Mouse (Mus musculus) cortical plate, adult 2 months (tissue): ENCODE measurements around the gene Nudt11. TPM values are rescaled to one million over a fixed set of nuclear protein-coding genes. Genes with fewer than 3 reads are reported as not detected.
"Not testable (repeated sequence)": the region's sequence is repeated elsewhere in the genome, so short reads cannot be mapped to it uniquely, and the experiment has no call there.

Experiments used
- H3K27ac ChIP-seq: fragments of 200-500 bp; 2 replicates; pipeline ENCODE4 v1.5.1; 2012; ENCODE audit warnings: low read length, control low read depth, inconsistent platforms; ENCODE audit not compliant: insufficient read depth
- H3K4me1 ChIP-seq: fragments of 200-500 bp; 2 replicates; pipeline ENCODE4 v1.6.1; 2011; ENCODE audit warnings: low read length; ENCODE audit not compliant: control insufficient read depth, insufficient read depth
- H3K4me3 ChIP-seq: fragments of 200-500 bp; 2 replicates; pipeline ENCODE4 v1.5.1; 2011; ENCODE audit warnings: mild to moderate bottlenecking, low read length, control low read depth; ENCODE audit not compliant: insufficient read depth
- CTCF ChIP-seq: fragments of 200-500 bp; IDR thresholded peaks from 2 replicates; pipeline ENCODE4 v1.5.1; 2011; ENCODE audit warnings: mild to moderate bottlenecking, control low read depth, low read length; ENCODE audit not compliant: insufficient read depth; ENCODE audit errors: extremely low read depth
- POLR2A ChIP-seq: fragments of 200-500 bp; IDR thresholded peaks from 2 replicates; pipeline ENCODE4 v1.6.1; 2011; ENCODE audit warnings: mild to moderate bottlenecking, low read length, control low read depth; ENCODE audit not compliant: insufficient read depth; ENCODE audit errors: extremely low read depth
- polyA plus RNA-seq: library from polyadenylated mRNA; depleted of rRNA; stranded (reverse); fragments of >200 nt; gene quantifications from 2 replicates; pipeline ENCODE4 v1.2.3, GENCODE M21; 2012; rRNA removed

The Nudt11 gene
- 20.4 and 21.1 TPM in 2 replicates for polyA plus RNA-seq

DNA sequence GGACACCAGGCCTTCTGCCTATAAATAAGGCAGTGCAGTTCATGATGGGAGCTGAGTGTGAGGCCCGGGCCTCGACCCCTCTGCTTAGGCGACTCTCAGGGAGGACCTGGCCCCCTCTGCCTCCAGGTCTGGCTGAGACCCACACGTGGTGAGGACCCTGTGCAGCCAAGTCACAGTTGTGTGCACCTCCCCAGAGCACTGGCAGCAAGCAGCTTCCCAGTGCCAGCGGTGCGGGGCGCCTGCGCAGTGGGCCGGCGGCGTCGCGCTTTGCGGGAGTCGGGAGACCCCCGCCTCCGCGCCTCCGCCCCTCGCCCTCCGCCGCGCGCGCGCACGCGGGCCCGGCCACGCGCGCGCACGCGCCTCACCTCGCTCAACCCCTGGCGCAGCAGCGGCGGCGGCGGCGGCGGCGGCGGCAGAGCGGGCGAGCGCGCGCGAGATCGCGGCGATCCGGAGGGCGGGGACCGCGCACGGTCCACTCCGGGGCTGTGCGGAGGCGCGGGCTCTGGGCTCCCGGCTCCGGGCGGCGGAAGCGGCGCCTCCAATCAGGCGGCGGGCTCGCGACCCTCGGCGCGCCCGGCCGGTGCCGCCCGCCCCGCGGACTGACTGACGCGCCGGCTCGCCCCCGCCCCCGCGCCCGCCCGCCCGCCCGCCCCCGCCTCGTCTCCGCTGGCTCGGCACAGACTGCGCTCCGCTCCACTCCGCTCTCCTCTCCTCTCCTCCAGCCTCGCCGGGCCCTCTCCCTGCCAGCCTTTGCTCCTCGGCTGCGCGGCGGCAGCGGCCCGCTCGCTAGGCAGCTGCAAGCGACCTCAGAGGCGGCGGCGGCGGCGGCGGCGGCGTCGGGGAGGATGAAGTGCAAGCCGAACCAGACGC is at the start of gene Nudt11:
TSS of gene Nudt11 (plus strand) at position 388 of the 870 bp plus-strand sequence.
- H3K27ac ChIP-seq, H3K4me1 ChIP-seq: not testable (repeated sequence)
- peak within 1 kb of the TSS; percentile 54 for H3K4me3 ChIP-seq

DNA sequence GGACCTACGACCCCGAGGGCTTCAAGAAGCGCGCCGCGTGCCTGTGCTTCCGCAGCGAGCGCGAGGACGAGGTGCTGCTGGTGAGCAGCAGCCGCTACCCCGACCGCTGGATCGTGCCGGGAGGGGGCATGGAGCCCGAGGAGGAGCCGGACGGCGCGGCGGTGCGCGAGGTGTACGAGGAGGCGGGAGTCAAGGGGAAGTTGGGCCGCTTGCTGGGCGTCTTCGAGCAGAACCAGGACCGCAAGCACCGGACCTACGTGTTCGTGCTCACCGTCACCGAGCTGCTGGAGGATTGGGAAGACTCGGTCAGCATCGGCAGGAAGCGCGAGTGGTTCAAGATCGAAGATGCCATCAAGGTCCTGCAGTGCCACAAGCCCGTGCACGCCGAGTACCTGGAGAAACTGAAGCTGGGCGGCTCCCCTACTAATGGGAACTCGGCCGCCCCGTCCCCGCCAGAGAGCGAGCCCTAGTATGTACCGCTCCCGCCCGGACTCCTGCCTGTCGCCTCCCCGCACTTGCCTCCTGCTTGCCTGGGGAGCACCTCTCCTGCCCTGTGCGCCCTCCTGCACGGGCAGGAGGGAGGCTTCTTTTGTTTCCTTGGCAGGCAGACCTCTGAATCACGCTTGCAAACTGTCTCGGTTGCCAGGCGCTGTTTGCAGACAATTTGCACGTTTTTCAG is 822 bp downstream of the Nudt11 start:
- H3K4me1 ChIP-seq, H3K27ac ChIP-seq: not testable (repeated sequence)
- H3K4me3 ChIP-seq = peak overlapping the region; percentile 54

DNA sequence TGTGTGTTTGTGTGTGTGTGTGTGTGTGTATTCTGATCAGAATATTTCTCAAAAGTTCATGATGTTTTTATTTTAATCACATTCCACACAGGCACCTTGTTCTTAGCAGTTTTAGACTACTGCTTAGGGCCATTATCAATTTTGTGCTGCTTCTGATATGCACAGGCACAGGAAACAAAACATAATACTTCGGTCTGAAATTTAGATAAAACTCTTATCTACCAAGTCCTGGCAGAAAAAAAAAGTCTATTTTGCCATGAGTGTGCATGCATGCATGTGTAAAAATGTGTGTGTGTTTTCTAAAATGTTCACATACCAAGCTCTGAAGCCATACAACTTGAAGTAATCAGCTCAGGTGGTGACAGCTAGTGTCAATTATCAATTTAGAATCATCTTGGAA is 14.3 kb downstream of the Nudt11 start:
- Histone ChIP-seq H3K4me3 (no peak overlapping the region), H3K4me1 (no peaks in the 10 kb centered on the region), H3K27ac (no peak overlapping the region)
- TF ChIP-seq POLR2A = no peak
- no peak for TF ChIP-seq CTCF

DNA sequence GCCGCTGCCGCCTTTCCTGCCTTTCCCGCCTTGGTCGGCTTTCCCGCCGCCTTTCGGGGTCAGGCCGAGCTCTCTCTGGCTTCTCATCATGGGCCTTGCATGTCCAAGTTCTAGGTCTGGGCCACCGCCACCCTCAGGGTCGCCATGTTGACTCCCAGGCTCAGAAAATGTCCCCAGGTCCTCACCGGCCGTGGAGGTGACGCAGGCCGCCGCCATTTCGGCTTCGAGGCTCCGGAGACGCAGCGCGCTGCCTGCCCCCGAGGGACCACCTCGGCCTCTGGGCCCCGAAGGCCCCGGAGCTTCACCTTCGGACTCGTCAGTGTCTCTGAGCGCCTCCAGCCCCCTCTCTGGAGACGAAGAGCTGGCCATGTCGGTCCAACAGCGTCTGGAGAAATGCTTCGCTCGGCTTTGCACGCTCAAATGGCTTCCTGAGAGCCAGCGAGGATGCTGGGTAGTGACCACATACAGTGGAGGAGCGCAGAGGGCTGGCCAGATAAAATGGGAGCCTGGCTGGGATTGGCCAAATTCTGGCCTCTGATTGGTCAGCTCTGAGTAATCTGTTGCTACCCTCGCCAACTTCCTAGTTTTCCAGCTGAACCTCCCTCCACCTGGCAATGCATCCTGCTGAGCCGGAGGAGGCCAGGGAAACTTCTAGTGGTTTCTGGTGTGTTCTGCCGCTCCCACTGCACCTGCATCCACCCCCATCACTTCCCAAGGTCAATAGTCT is 35.9 kb downstream of the Nudt11 start, which contains the start of gene AU022751:
TSS of gene AU022751 (minus strand) at position 466 of the 727 bp plus-strand sequence.
- H3K27ac ChIP-seq = no peak within 1 kb of the TSS
- H3K4me3 ChIP-seq = no peak within 1 kb of the TSS
- no peaks in the 10 kb centered on the region for H3K4me1 ChIP-seq
- TF ChIP-seq CTCF (no peak), POLR2A (no peak)

DNA sequence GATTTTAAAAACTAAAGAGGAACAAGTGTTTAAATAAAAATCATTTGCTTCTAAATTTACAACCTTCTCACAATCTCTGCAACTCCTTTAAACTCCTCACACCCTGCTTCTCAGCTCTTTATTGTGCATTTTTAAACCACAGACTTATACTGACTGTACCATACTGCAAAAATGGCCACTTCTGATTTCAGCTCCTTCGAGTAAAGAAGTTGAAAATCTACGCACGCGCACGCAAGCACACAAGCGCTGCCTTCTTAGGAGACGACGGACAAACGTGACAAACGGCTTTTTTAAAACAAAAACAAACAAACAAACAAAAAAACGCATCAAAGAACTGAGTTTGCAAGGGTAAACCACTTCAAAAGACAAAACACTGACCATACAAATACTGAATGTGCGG is 44.3 kb downstream of the Nudt11 start:
- H3K4me3 ChIP-seq = peak overlapping the region; percentile 65
- H3K27ac ChIP-seq = peak overlapping the region; percentile 80; the same call in 1 of the 2 replicates
- no peaks in the 10 kb centered on the region for H3K4me1 ChIP-seq
- no peak for TF ChIP-seq POLR2A
- no peak for TF ChIP-seq CTCF

DNA sequence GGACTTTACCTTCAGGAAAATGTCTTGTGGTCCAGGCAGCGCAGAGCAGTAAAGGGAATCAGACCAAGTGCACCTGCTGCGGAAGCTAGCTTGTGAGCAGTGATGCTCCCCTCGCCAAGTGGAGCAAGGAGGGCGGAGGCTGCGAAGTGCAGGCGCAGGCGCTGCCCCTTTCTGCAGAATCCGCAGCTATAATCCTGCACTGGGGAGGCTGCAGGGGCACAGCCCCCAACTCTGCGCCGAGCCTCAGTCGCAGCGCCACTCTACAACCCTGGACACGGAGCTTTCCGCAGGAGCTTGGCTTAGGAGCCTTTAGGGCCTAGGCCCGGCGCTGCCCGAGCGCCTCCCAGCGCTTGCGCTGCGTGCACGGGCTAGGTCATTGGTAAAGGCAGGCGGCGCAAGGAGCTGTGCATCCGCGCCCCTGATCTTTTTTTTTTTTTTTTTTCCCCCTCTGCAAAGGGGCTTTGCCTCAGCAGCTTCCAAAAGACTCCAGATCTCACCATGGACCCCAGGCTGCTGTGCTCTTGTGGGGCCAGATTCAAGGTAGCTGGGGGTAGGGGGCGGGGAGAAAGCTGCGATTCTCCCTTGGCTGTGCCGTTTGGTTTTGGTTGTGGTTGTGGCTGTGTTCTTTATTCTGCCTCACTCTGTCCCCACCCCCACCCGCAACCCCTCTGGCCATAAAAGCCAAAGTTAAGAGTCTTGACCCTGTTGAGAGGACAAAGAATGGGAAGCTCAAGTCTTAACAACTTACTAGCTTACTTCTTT is 44.9 kb downstream of the Nudt11 start:
- Histone ChIP-seq H3K4me3 (peak overlapping the region; percentile 65), H3K4me1 (no peaks in the 10 kb centered on the region), H3K27ac (peak overlapping the region; percentile 80; the same call in 1 of the 2 replicates)
- TF ChIP-seq CTCF (no peak), POLR2A (no peak)

Other genes with a start within 250 kb of the Nudt11 start
- gene AU022751, start 36.0 kb downstream of the Nudt11 start, polyA plus RNA-seq = 0.66 and 0.71 TPM in 2 replicates
- gene Nudt10, start 125.6 kb downstream of the Nudt11 start, polyA plus RNA-seq = 21.9 and 22.6 TPM in 2 replicates